Mouse (Mus musculus) lung, adult 18-20 months (tissue): ENCODE measurements around the gene Bicd1.

Source experiments
- DNase-seq, 2 experiments: peaks; one replicate each; pipeline ENCODE4 v3.0.0; 2022; ENCODE audit warnings: mixed read lengths in 2 of 2

Bicd1 gene

DNA sequence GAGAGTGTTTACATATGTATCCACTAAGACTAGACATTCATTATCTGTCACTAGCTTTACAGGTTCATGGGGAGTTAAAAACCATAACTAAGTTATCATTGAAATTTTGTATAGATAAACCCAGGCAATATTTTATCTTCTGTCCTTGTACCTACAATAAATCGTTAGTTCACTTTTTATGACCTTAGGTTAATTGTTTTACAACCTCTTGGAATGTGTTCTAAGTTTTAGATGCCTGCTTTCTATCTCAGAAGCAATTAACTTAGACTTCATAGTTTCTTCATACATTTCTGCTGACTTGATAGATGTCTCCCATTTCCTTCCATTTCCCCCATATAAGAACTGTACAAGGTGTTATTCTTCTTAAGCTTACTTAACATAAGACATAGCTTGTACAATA lies 158.5 kb downstream of the Bicd1 start:
- no peak for DNase-seq

GRCm38 (mm10) chr6:149574288-149574687 lies 165.6 kb downstream of the Bicd1 start:
- no peak for DNase-seq

DNA sequence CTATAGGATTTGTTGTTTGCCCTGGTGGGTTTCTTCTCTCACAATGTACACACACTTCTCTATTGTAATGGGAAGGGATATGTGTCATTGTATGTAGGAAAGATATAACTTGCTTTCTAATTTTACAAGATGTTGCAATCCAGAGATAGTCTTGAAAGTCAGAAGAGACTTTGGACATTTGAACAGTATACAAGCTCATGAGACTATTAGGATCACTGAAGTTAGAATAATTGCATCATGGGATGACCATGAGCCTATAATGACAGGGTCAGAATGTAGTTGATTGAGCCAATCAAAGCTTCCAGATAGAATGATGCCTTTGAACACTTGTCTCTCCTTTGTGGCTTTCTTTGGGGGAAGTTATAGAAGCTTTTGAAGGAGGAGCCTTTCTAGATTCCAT lies 171.4 kb downstream of the Bicd1 start:
- no peak for DNase-seq

DNA sequence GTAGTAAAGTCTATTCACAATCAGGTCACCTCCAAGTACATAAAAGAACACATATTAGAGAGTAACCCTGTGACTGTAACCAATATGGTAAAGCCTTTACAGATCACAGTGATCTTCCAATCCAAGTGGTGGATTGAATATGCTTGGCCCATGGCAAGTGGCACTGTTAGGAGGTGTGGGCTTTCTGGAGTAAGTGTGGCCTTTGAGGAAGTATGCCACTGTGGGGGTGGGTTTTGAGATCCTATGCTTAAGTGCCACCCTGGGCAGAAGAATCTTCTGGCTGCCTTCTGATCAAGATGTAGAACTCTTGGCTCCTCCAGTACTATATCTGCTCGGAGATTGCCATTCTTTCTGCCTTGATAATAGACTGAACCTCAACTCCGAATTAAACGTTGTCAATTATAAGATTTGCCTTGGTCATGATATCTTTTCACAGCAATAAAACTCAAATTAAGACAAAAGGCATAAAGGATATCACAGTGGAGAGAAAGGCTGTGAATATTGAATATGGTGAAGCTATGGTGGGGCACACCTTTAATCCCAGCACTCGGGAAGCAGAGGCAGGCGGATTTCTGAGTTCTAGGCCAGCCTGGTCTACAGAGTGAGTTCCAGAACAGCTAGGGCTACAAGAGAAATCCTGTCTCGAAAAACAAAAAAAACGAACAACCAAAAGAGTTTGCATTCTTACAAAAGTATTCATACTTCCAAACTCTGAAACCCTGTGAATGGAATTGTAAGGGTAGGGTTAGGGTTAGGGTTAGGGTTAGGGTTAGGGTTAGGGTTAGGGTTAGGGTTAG lies 177.2 kb downstream of the Bicd1 start:
- DNase-seq: no peak
